Mouse (Mus musculus) midbrain, embryonic 16.5 days (tissue): ENCODE results near the gene Galnt10. TPM values are rescaled to one million over a fixed set of nuclear protein-coding genes. Genes with fewer than 3 reads are reported as not detected.

Experiments
- ATAC-seq: fragments of 200-750 bp; cut with Nextera tagmentation; 2 replicates; pipeline ENCODE4 v1.8.0; 2017; ENCODE audit warnings: moderate TSS enrichment
- H3K27ac ChIP-seq: fragments of 300-500 bp; sonication (generic); 2 replicates; pipeline ENCODE4 v1.5.1; 2014; ENCODE audit warnings: mild to moderate bottlenecking, low read length, mixed read lengths
- H3K27me3 ChIP-seq: fragments of 300-500 bp; sonication (generic); 2 replicates; pipeline ENCODE4 v1.6.1; 2014; ENCODE audit warnings: low read depth, low read length, mixed read lengths; ENCODE audit not compliant: control insufficient read depth, insufficient read depth
- H3K36me3 ChIP-seq: fragments of 300-500 bp; sonication (generic); 2 replicates; pipeline ENCODE4 v1.6.1; 2014; ENCODE audit warnings: mild to moderate bottlenecking, low read length, moderate library complexity, mixed read lengths; ENCODE audit not compliant: control insufficient read depth, insufficient read depth
- H3K4me1 ChIP-seq: fragments of 300-500 bp; sonication (generic); 2 replicates; pipeline ENCODE4 v1.6.1; 2014; ENCODE audit warnings: mild to moderate bottlenecking, low read length, mixed read lengths; ENCODE audit not compliant: control insufficient read depth, insufficient read depth
- H3K4me2 ChIP-seq: fragments of 300-500 bp; sonication (generic); 2 replicates; pipeline ENCODE4 v1.6.1; 2014; ENCODE audit warnings: mild to moderate bottlenecking, low read length, mixed read lengths
- H3K4me3 ChIP-seq: fragments of 300-500 bp; sonication (generic); 2 replicates; pipeline ENCODE4 v1.5.1; 2014; ENCODE audit warnings: low read depth, mild to moderate bottlenecking, low read length, moderate library complexity, mixed read lengths
- H3K9ac ChIP-seq: fragments of 300-500 bp; sonication (generic); 2 replicates; pipeline ENCODE4 v1.6.1; 2014; ENCODE audit warnings: low read depth, low read length, mixed read lengths
- H3K9me3 ChIP-seq: fragments of 300-500 bp; sonication (generic); replicated peaks from 2 replicates; pipeline ENCODE4 v1.6.1; 2014; ENCODE audit warnings: mild to moderate bottlenecking, low read length, mixed read lengths; ENCODE audit not compliant: control insufficient read depth, poor library complexity, severe bottlenecking
- WGBS: fragments of 180-500 bp; shearing (Covaris S2); extraction: QIAGEN DNeasy Blood & Tissue Kit; methylation state at CpG from one replicate; pipeline ENCODE4 v1.1.7; 2014; 5-methylcytosine and 5-hydroxymethylcytosine counted together
- polyA plus RNA-seq: library from polyadenylated mRNA; unstranded; fragments of >200 nt; fragmentation: Nextera tagmentation; extraction: Ambion mirVana; gene quantifications from 2 replicates; pipeline ENCODE4 v1.2.1, GENCODE M21; 2015

Gene Galnt10
- polyA plus RNA-seq, 1 experiment from 2014 or later: 14.8 TPM

- H3K4me1 ChIP-seq: peaks cover 17% of the 10 kb centered on the region
- H3K36me3 ChIP-seq: no peaks in the 10 kb centered on the region
- H3K4me2 ChIP-seq: no peak overlapping the region
- no peak overlapping the region for H3K27ac ChIP-seq
- ATAC-seq: no peak
- no peaks in the 10 kb centered on the region; the same call in 1 of the 2 replicates for H3K27me3 ChIP-seq
- H3K9me3 ChIP-seq: no peaks in the 10 kb centered on the region
- no peak overlapping the region for H3K4me3 ChIP-seq
- WGBS: 74% methylated on average over 5 of the region's 5 CpGs
- H3K9ac ChIP-seq: no peak overlapping the region
These were observed 15.6 kb downstream of the Galnt10 start for GRCm38 (mm10) chr11:57660814-57661213.

GRCm38 (mm10) chr11:57661492-57662229 lies 16.4 kb downstream of the Galnt10 start:
- Histone ChIP-seq H3K4me2 (no peak overlapping the region), H3K27me3 (no peaks in the 10 kb centered on the region; the same call in 1 of the 2 replicates), H3K36me3 (no peaks in the 10 kb centered on the region), H3K4me1 (peaks cover 12% of the 10 kb centered on the region), H3K4me3 (no peak overlapping the region), H3K27ac (no peak overlapping the region), H3K9ac (no peak overlapping the region), H3K9me3 (no peaks in the 10 kb centered on the region)
- no peak for ATAC-seq
- 90% methylated on average over 19 of the region's 19 CpGs for WGBS

GRCm38 (mm10) chr11:57662231-57662630 lies 17.0 kb downstream of the Galnt10 start:
- H3K4me1 ChIP-seq: peaks cover 10% of the 10 kb centered on the region
- H3K27ac ChIP-seq: no peak overlapping the region
- no peak overlapping the region for H3K9ac ChIP-seq
- ATAC-seq: no peak
- H3K9me3 ChIP-seq: no peaks in the 10 kb centered on the region
- WGBS: 78% methylated on average over 4 of the region's 4 CpGs
- no peaks in the 10 kb centered on the region; the same call in 1 of the 2 replicates for H3K27me3 ChIP-seq
- H3K4me3 ChIP-seq: no peak overlapping the region
- no peaks in the 10 kb centered on the region for H3K36me3 ChIP-seq
- H3K4me2 ChIP-seq: no peak overlapping the region

- ATAC-seq: no peak
- Histone ChIP-seq H3K9ac (no peak overlapping the region), H3K4me2 (no peak overlapping the region), H3K27ac (no peak overlapping the region), H3K4me3 (no peak overlapping the region), H3K9me3 (no peaks in the 10 kb centered on the region), H3K36me3 (no peaks in the 10 kb centered on the region), H3K27me3 (no peaks in the 10 kb centered on the region; the same call in 1 of the 2 replicates), H3K4me1 (peaks cover 10% of the 10 kb centered on the region)
- 76% methylated on average over 12 of the region's 12 CpGs for WGBS
These were observed 18.0 kb downstream of the Galnt10 start for GRCm38 (mm10) chr11:57663271-57663670.

- no peak overlapping the region for H3K9ac ChIP-seq
- H3K4me3 ChIP-seq: no peak overlapping the region
- ATAC-seq: no peak
- 88% methylated on average over 5 of the region's 5 CpGs for WGBS
- no peak overlapping the region for H3K4me2 ChIP-seq
- peaks cover 10% of the 10 kb centered on the region for H3K4me1 ChIP-seq
- no peak overlapping the region for H3K27ac ChIP-seq
- H3K27me3 ChIP-seq: no peaks in the 10 kb centered on the region
- no peaks in the 10 kb centered on the region for H3K36me3 ChIP-seq
- H3K9me3 ChIP-seq: no peaks in the 10 kb centered on the region
These were observed 19.5 kb downstream of the Galnt10 start for GRCm38 (mm10) chr11:57664741-57665140.

GRCm38 (mm10) chr11:57668271-57668670 lies 23.0 kb downstream of the Galnt10 start:
- H3K9ac ChIP-seq: no peak overlapping the region
- no peak overlapping the region for H3K4me3 ChIP-seq
- peaks cover 4% of the 10 kb centered on the region; the same call in 1 of the 2 replicates for H3K4me1 ChIP-seq
- WGBS: 94% methylated on average over 8 of the region's 8 CpGs
- H3K27ac ChIP-seq: no peak overlapping the region
- no peaks in the 10 kb centered on the region for H3K36me3 ChIP-seq
- no peak for ATAC-seq
- no peaks in the 10 kb centered on the region for H3K27me3 ChIP-seq
- no peaks in the 10 kb centered on the region for H3K9me3 ChIP-seq
- H3K4me2 ChIP-seq: no peak overlapping the region

GRCm38 (mm10) chr11:57669522-57669921 lies 24.3 kb downstream of the Galnt10 start:
- no peak overlapping the region for H3K4me2 ChIP-seq
- no peak overlapping the region for H3K27ac ChIP-seq
- no peaks in the 10 kb centered on the region for H3K36me3 ChIP-seq
- no peaks in the 10 kb centered on the region for H3K27me3 ChIP-seq
- H3K4me1 ChIP-seq: 0 out of 2 replicates have a peak, but pooled peaks cover 3% of the 10 kb centered on the region
- no peak for ATAC-seq
- H3K9me3 ChIP-seq: no peaks in the 10 kb centered on the region
- H3K4me3 ChIP-seq: no peak overlapping the region
- H3K9ac ChIP-seq: no peak overlapping the region
- 77% methylated on average over 6 of the region's 6 CpGs for WGBS

- no peaks in the 10 kb centered on the region for H3K36me3 ChIP-seq
- no peaks in the 10 kb centered on the region for H3K9me3 ChIP-seq
- no peak overlapping the region for H3K4me3 ChIP-seq
- H3K9ac ChIP-seq: no peak overlapping the region
- H3K27ac ChIP-seq: no peak overlapping the region
- ATAC-seq: no peak
- no peak overlapping the region for H3K4me2 ChIP-seq
- 10% methylated on average over 5 of the region's 5 CpGs for WGBS
- no peaks in the 10 kb centered on the region for H3K27me3 ChIP-seq
- 0 out of 2 replicates have a peak, but pooled peaks cover 3% of the 10 kb centered on the region for H3K4me1 ChIP-seq
These were observed 26.0 kb downstream of the Galnt10 start for GRCm38 (mm10) chr11:57671120-57671697.

- Histone ChIP-seq H3K4me2 (no peak overlapping the region), H3K27me3 (no peaks in the 10 kb centered on the region), H3K9ac (no peak overlapping the region), H3K27ac (no peak overlapping the region), H3K4me1 (0 out of 2 replicates have a peak, but pooled peaks cover 3% of the 10 kb centered on the region), H3K36me3 (no peaks in the 10 kb centered on the region), H3K4me3 (no peak overlapping the region), H3K9me3 (no peaks in the 10 kb centered on the region)
- no peak for ATAC-seq
- whole genome bisulfite sequencing: 63% methylated on average over 10 of the region's 10 CpGs
These were observed 26.6 kb downstream of the Galnt10 start for GRCm38 (mm10) chr11:57671797-57672196.
